Mouse (Mus musculus): ENCODE measurements around the gene Fgfr2. TPM values are rescaled to one million over a fixed set of nuclear protein-coding genes. Genes with fewer than 3 reads are reported as not detected.

The Fgfr2 gene
- polyA plus RNA-seq, 1 experiment from 2014 or later, result not detected

Other genes starting within 250 kb of the Fgfr2 start
- 10.1 to 17.5 TPM (median 10.4 TPM) in 3 replicates for gene Zranb1, start 192.2 kb downstream of the Fgfr2 start, polyA plus RNA-seq (2018)
- gene Ctbp2, start 1.0 kb upstream of the Fgfr2 start, polyA plus RNA-seq (2018), result 29.4 to 52.3 TPM (median 34.1 TPM) in 3 replicates

Measured in macrophage (primary cell).